Mouse (Mus musculus) heart, embryonic 11.5 days (tissue): ENCODE results near the gene Gm10715. TPM values are rescaled to one million over a fixed set of nuclear protein-coding genes. Genes with fewer than 3 reads are reported as not detected.
"Not testable (repeated sequence)": the region's sequence is repeated elsewhere in the genome, so short reads cannot be mapped to it uniquely, and the experiment has no call there.

Source experiments
- ATAC-seq: fragments of 200-750 bp; cut with Nextera tagmentation; replicated peaks from 2 replicates; pipeline ENCODE4 v1.8.0; 2017; ENCODE audit warnings: moderate library complexity; ENCODE audit not compliant: insufficient number of reproducible peaks, low FRiP score, low TSS enrichment
- H3K27ac ChIP-seq: fragments of 300-500 bp; sonication (generic); 2 replicates; pipeline ENCODE4 v1.5.1; 2014; ENCODE audit warnings: mild to moderate bottlenecking, low read depth, low read length
- H3K27me3 ChIP-seq: fragments of 300-500 bp; sonication (generic); 2 replicates; pipeline ENCODE4 v1.6.1; 2014; ENCODE audit warnings: mild to moderate bottlenecking, low read length, mixed read lengths; ENCODE audit not compliant: control insufficient read depth, insufficient read depth
- H3K36me3 ChIP-seq: fragments of 300-500 bp; sonication (generic); 2 replicates; pipeline ENCODE4 v1.6.1; 2014; ENCODE audit warnings: mild to moderate bottlenecking, low read length, moderate library complexity, mixed read lengths; ENCODE audit not compliant: control insufficient read depth, insufficient read depth
- H3K4me1 ChIP-seq: fragments of 300-500 bp; sonication (generic); 2 replicates; pipeline ENCODE4 v1.6.1; 2014; ENCODE audit warnings: low read length; ENCODE audit not compliant: control insufficient read depth, insufficient read depth
- H3K4me2 ChIP-seq: fragments of 300-500 bp; sonication (generic); 2 replicates; pipeline ENCODE4 v1.6.1; 2014; ENCODE audit warnings: mild to moderate bottlenecking, moderate library complexity
- H3K4me3 ChIP-seq: fragments of 300-500 bp; sonication (generic); 2 replicates; pipeline ENCODE4 v1.5.1; 2014; ENCODE audit warnings: low read depth, low read length
- H3K9ac ChIP-seq: fragments of 300-500 bp; sonication (generic); 2 replicates; pipeline ENCODE4 v1.6.1; 2014; ENCODE audit warnings: mild to moderate bottlenecking, low read depth, low read length, moderate library complexity
- H3K9me3 ChIP-seq: fragments of 300-500 bp; sonication (generic); replicated peaks from 2 replicates; pipeline ENCODE4 v1.6.1; 2016; ENCODE audit warnings: low read length; ENCODE audit not compliant: control insufficient read depth
- WGBS: fragments of 180-500 bp; shearing (Covaris S2); extraction: QIAGEN DNeasy Blood & Tissue Kit; methylation state at CpG from one replicate; pipeline ENCODE4 v1.1.7; 2014; ENCODE audit not compliant: insufficient replicate concordance; 5-methylcytosine and 5-hydroxymethylcytosine counted together
- microRNA-seq: library from miRNA; unstranded; fragments of <30 nt; microRNA quantifications from one replicate; pipeline ENCODE4, GENCODE M21; 2016; ENCODE audit warnings: borderline number of aligned reads
- polyA plus RNA-seq: library from polyadenylated mRNA; unstranded; fragments of >200 nt; fragmentation: Nextera tagmentation; extraction: Ambion mirVana; gene quantifications from 2 replicates; pipeline ENCODE4 v1.2.1, GENCODE M21; 2014

Gene Gm10715
- polyA plus RNA-seq, 1 experiment from 2014 or later: not detected

- WGBS: 63% methylated on average over 12 of the region's 16 CpGs
- not testable (repeated sequence) for H3K4me1 ChIP-seq, H3K4me2 ChIP-seq, H3K27me3 ChIP-seq, ATAC-seq, H3K9ac ChIP-seq, H3K36me3 ChIP-seq, H3K4me3 ChIP-seq, H3K9me3 ChIP-seq, H3K27ac ChIP-seq
These were observed 7.2 kb upstream of the Gm10715 start for GRCm38 (mm10) chr9:3029276-3030000.

DNA sequence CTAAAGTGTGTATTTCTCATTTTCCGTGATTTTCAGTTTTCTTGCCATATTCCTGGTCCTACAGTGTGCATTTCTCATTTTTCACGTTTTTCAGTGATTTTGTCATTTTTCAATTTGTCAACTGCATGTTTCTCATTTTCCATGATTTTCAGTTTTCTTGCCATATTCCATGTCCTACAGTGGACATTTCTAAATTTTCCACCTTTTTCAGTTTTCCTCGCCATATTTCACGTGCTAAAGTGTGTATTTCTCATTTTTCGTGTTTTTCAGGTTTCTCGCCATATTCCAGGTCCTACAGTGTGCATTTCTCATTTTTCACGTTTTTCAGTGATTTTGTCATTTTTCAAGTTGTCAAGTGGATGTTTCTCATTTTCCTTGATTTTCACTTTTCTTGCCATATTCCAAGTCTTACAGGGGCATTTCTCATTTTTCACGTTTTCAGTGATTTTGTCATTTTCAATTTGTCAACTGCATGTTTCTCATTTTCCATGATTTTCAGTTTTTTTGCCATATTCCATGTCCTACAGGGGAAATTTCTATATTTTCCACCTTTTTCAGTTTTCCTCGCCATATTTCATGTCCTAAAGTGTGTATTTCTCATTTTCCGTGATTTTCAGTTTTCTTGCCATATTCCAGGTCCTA lies 5.9 kb upstream of the Gm10715 start:
- not testable (repeated sequence) for H3K4me3 ChIP-seq, H3K27ac ChIP-seq, H3K36me3 ChIP-seq, H3K9me3 ChIP-seq, H3K9ac ChIP-seq, H3K27me3 ChIP-seq, H3K4me2 ChIP-seq, H3K4me1 ChIP-seq
- 0 out of 2 replicates have a peak, but pooled peaks have one; percentile 37 for ATAC-seq
- 53% methylated on average over 2 of the region's 10 CpGs for WGBS

GRCm38 (mm10) chr9:3034299-3034698 lies 2.4 kb upstream of the Gm10715 start, which contains the start of gene Gm17535:
TSS of gene Gm17535 (plus strand) at chr9:3034599.
- ATAC-seq, H3K4me2 ChIP-seq, H3K9ac ChIP-seq, H3K4me3 ChIP-seq, H3K9me3 ChIP-seq, H3K4me1 ChIP-seq, H3K27me3 ChIP-seq, H3K36me3 ChIP-seq, H3K27ac ChIP-seq: not testable (repeated sequence)
- WGBS: no CpG with 5 or more reads among the region's 8 CpGs

DNA sequence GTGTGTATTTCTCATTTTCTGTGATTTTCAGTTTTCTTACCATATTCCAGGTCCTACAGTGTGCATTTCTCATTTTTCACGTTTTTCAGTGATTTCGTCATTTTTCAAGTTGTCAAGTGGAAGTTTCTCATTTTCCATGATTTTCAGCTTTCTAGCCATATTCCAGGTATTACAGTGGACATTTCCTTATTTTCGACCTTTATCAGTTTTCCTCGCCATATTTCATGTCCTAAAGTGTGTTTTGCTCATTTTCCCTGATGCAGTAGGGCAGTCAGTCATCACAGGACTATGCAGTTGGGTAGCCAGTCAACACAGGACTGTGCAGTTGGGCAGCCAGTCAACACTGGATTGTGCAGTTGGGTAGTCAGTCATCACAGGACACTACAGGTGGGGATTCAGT lies 1.5 kb downstream of the Gm10715 start:
- not testable (repeated sequence) for H3K27ac ChIP-seq, H3K36me3 ChIP-seq, H3K4me1 ChIP-seq, ATAC-seq, H3K4me3 ChIP-seq, H3K9ac ChIP-seq, H3K4me2 ChIP-seq, H3K27me3 ChIP-seq, H3K9me3 ChIP-seq
- WGBS: 53% methylated on average over 4 of the region's 4 CpGs

Small RNA genes lying within 50 kb of the gene (microRNA-seq; reads per million reads assigned to microRNA genes)
- gene Mir101c: not detected

Other genes starting within 250 kb of the Gm10715 start
- not detected in 2 replicates for gene Gm10722, start 36.0 kb upstream of the Gm10715 start, polyA plus RNA-seq
- gene Gm11168, start 33.5 kb upstream of the Gm10715 start, polyA plus RNA-seq: not detected in 2 replicates
- not detected in 2 replicates for gene Gm10721, start 23.7 kb upstream of the Gm10715 start, polyA plus RNA-seq
- gene Gm10720, start 21.2 kb upstream of the Gm10715 start, polyA plus RNA-seq: not detected in 2 replicates
- not detected in 2 replicates for gene Gm10719, start 19.5 kb upstream of the Gm10715 start, polyA plus RNA-seq
- gene Gm10718, start 13.3 kb upstream of the Gm10715 start, polyA plus RNA-seq: not detected in 2 replicates
- gene Gm10717, start 11.5 kb upstream of the Gm10715 start, polyA plus RNA-seq: not detected in 2 replicates
- not detected in 2 replicates for gene Gm17535, start 2.3 kb upstream of the Gm10715 start, polyA plus RNA-seq